Mouse (Mus musculus) CH12.LX (cell line): ENCODE data around the gene Mest. TPM values are rescaled to one million over a fixed set of nuclear protein-coding genes. Genes with fewer than 3 reads are reported as not detected.

Experiments used
- DNase-seq: peaks from one replicate; pipeline ENCODE4 v3.0.0-alpha.2; 2013; ENCODE audit errors: extremely low read depth
- H3K27ac ChIP-seq: 2 replicates; pipeline ENCODE4 v1.5.1; 2012; ENCODE audit warnings: low read depth, mild to moderate bottlenecking, control low read depth, moderate library complexity; ENCODE audit not compliant: insufficient read depth
- H3K27me3 ChIP-seq: replicated peaks from 2 replicates; pipeline ENCODE3; 2012; ENCODE audit warnings: inconsistent platforms
- H3K36me3 ChIP-seq, 2 experiments: replicated peaks in 1 of 2; 2 replicates each; pipeline versions ENCODE3 to v1.6.1; 2012; ENCODE audit warnings: inconsistent platforms in 1 of 2, low read length in 1 of 2, mild to moderate bottlenecking in 1 of 2, mixed read lengths in 1 of 2, moderate library complexity in 1 of 2; ENCODE audit not compliant: control insufficient read depth in 1 of 2, insufficient read depth in 1 of 2
- H3K4me1 ChIP-seq, 2 experiments: 2 replicates each; pipeline ENCODE4 v1.6.1; 2012; ENCODE audit warnings: inconsistent platforms in 1 of 2, moderate library complexity in 1 of 2; ENCODE audit not compliant: insufficient read depth in 2 of 2, control insufficient read depth in 1 of 2
- H3K4me2 ChIP-seq: 2 replicates; pipeline ENCODE4 v1.6.1; 2012; ENCODE audit warnings: low read depth, mild to moderate bottlenecking, control low read depth; ENCODE audit not compliant: poor library complexity, insufficient read depth, severe bottlenecking
- H3K4me3 ChIP-seq, 3 experiments: fragments of 150-350 bp in 1 of 3; sonication (generic) in 1 of 3; replicated peaks in 1 of 3; 2 replicates each; pipeline versions ENCODE3 to v1.5.1; 2011 to 2012; ENCODE audit warnings: low read depth in 2 of 3, low read length in 2 of 3, mild to moderate bottlenecking in 2 of 3, moderate library complexity in 2 of 3, control low read depth in 1 of 3, improper control_type of control experiment in 1 of 3, inconsistent platforms in 1 of 3, mixed read lengths in 1 of 3; ENCODE audit not compliant: poor library complexity in 1 of 3
- H3K79me2 ChIP-seq: replicated peaks from 2 replicates; pipeline ENCODE4 v1.6.1; 2012; ENCODE audit warnings: mild to moderate bottlenecking, moderate library complexity; ENCODE audit not compliant: control insufficient read depth, poor library complexity, insufficient read depth, severe bottlenecking; ENCODE audit errors: extremely low read depth
- H3K9ac ChIP-seq: 2 replicates; pipeline ENCODE4 v1.6.1; 2012; ENCODE audit warnings: low read depth, mild to moderate bottlenecking, control low read depth, moderate library complexity; ENCODE audit not compliant: insufficient read depth
- H3K9me3 ChIP-seq: replicated peaks from 2 replicates; pipeline ENCODE3; 2012; ENCODE audit warnings: low read length, inconsistent platforms, mixed read lengths
- CHD2 ChIP-seq: IDR thresholded peaks from 2 replicates; pipeline ENCODE4 v1.6.1; 2011; ENCODE audit warnings: low read length, improper control_type of control experiment
- CTCF ChIP-seq, 2 experiments: IDR thresholded peaks in 1 of 2; conservative IDR thresholded peaks in 1 of 2; 2 replicates each; pipeline ENCODE4 v1.5.1; 2011 to 2012; ENCODE audit warnings: low read depth in 2 of 2, low read length in 2 of 2, improper control_type of control experiment in 1 of 2, inconsistent platforms in 1 of 2, mild to moderate bottlenecking in 1 of 2, moderate library complexity in 1 of 2
- E2F4 ChIP-seq: IDR thresholded peaks from 2 replicates; pipeline ENCODE4 v1.6.1; 2011; ENCODE audit warnings: low read depth, low read length, improper control_type of control experiment; ENCODE audit not compliant: insufficient replicate concordance
- ELF1 ChIP-seq: IDR thresholded peaks from 2 replicates; pipeline ENCODE4 v1.6.1; 2014; ENCODE audit warnings: low read depth, mild to moderate bottlenecking, inconsistent platforms, low read length, improper control_type of control experiment
- ETS1 ChIP-seq: conservative IDR thresholded peaks from 2 replicates; pipeline ENCODE4 v1.6.1; 2012; ENCODE audit warnings: low read depth, mild to moderate bottlenecking, inconsistent platforms, low read length, improper control_type of control experiment, moderate library complexity
- HCFC1 ChIP-seq: IDR thresholded peaks from 2 replicates; pipeline ENCODE4 v1.6.1; 2012; ENCODE audit warnings: low read depth, mild to moderate bottlenecking, inconsistent platforms, low read length, improper control_type of control experiment
- MAFK ChIP-seq: IDR thresholded peaks from 2 replicates; pipeline ENCODE4 v1.6.1; 2011; ENCODE audit warnings: low read length, improper control_type of control experiment; ENCODE audit not compliant: insufficient replicate concordance
- MAX ChIP-seq: IDR thresholded peaks from 2 replicates; pipeline ENCODE4 v1.6.1; 2011; ENCODE audit warnings: low read length, improper control_type of control experiment
- MAZ ChIP-seq: IDR thresholded peaks from 2 replicates; pipeline ENCODE4 v1.6.1; 2012; ENCODE audit warnings: low read depth, mild to moderate bottlenecking, inconsistent platforms, low read length, improper control_type of control experiment, moderate library complexity
- MEF2A ChIP-seq: IDR thresholded peaks from 2 replicates; pipeline ENCODE4 v1.6.1; 2014; ENCODE audit warnings: low read depth, mild to moderate bottlenecking, inconsistent platforms, low read length, improper control_type of control experiment, borderline replicate concordance
- MYC ChIP-seq: IDR thresholded peaks from 2 replicates; pipeline ENCODE4 v1.6.1; 2011; ENCODE audit warnings: low read depth, mild to moderate bottlenecking, improper control_type of control experiment, low read length
- NELFE ChIP-seq: IDR thresholded peaks from 2 replicates; pipeline ENCODE4 v1.6.1; 2011; ENCODE audit warnings: low read depth, low read length, improper control_type of control experiment
- RCOR1 ChIP-seq: conservative IDR thresholded peaks from 2 replicates; pipeline ENCODE4 v1.6.1; 2012; ENCODE audit warnings: low read depth, mild to moderate bottlenecking, inconsistent platforms, low read length, improper control_type of control experiment
- TBP ChIP-seq: conservative IDR thresholded peaks from 2 replicates; pipeline ENCODE4 v1.6.1; 2011; ENCODE audit warnings: low read depth, low read length, improper control_type of control experiment
- UBTF ChIP-seq: IDR thresholded peaks from 2 replicates; pipeline ENCODE4 v1.6.1; 2012; ENCODE audit warnings: low read depth, mild to moderate bottlenecking, inconsistent platforms, low read length, improper control_type of control experiment, moderate library complexity
- USF2 ChIP-seq: conservative IDR thresholded peaks from 2 replicates; pipeline ENCODE4 v1.6.1; 2011; ENCODE audit warnings: low read depth, low read length, improper control_type of control experiment
- ZKSCAN1 ChIP-seq: IDR thresholded peaks from 2 replicates; pipeline ENCODE4 v1.6.1; 2012; ENCODE audit warnings: low read depth, inconsistent platforms, low read length, improper control_type of control experiment, borderline replicate concordance
- ZMIZ1 ChIP-seq: IDR thresholded peaks from 2 replicates; pipeline ENCODE4 v1.6.1; 2012; ENCODE audit warnings: low read depth, mild to moderate bottlenecking, inconsistent platforms, low read length, improper control_type of control experiment
- ZNF384 ChIP-seq: IDR thresholded peaks from 2 replicates; pipeline ENCODE4 v1.6.1; 2012; ENCODE audit warnings: low read depth, low read length, improper control_type of control experiment, inconsistent platforms
- dilution Hi-C: fragments of 300-500 bp; cut with MboI; formaldehyde crosslinking; loops from 2 replicates; pipeline ENCODE4 v1.14.3; 2020; ENCODE audit warnings: low sequenced_read_pairs; ENCODE audit not compliant: extremely low pct_unique_long_range_greater_than_20kb, extremely low pct_ligation_motif_present
- in situ Hi-C: fragments of 300-500 bp; cut with MboI; formaldehyde crosslinking; loops from 3 replicates; pipeline ENCODE4 v1.14.3; 2019; ENCODE audit warnings: low sequenced_read_pairs, low pct_ligation_motif_present, low pct_unique_long_range_greater_than_20kb, mixed read lengths
- polyA plus RNA-seq: library from polyadenylated mRNA; unstranded; fragments of >175 nt; gene quantifications from 2 replicates; pipeline ENCODE4 v1.2.1, GENCODE M21; 2012; ENCODE audit warnings: low read depth; ENCODE audit not compliant: insufficient read length
- total RNA-seq, 2 experiments: library from RNA; depleted of rRNA; stranded (reverse); fragments of 300-350 nt in 1 of 2; fragments of >200 nt in 1 of 2; gene quantifications; 2 replicates each; pipeline ENCODE4 v1.2.3; 2012 to 2014

The Mest gene
- total and polyA plus RNA-seq, 3 experiments: 0.13 TPM; not detected in 2

- Histone ChIP-seq H3K36me3 (peaks cover 6 to 35% of the 10 kb centered on the region in 2 experiments), H3K4me3 (no peak overlapping the region), H3K9me3 (no peaks in the 10 kb centered on the region), H3K27ac (no peak overlapping the region), H3K4me1 (no peaks in the 10 kb centered on the region; a peak in 1 of 4 replicates), H3K27me3 (no peaks in the 10 kb centered on the region), H3K79me2 (no peaks in the 10 kb centered on the region), H3K9ac (no peak overlapping the region), H3K4me2 (no peak overlapping the region)
- in situ Hi-C loops: no loop called here
- DNase-seq: no peak
- dilution Hi-C loops: no loop called here
- no peak for TF ChIP-seq ZMIZ1
- no peak for TF ChIP-seq ZNF384
- no peak for TF ChIP-seq MAZ
- TF ChIP-seq RCOR1: no peak
- no peak for TF ChIP-seq MEF2A
- no peak for TF ChIP-seq MYC
- TF ChIP-seq USF2: no peak
- no peak for TF ChIP-seq UBTF
- no peak for TF ChIP-seq MAFK
- TF ChIP-seq ZKSCAN1: no peak
- no peak for TF ChIP-seq HCFC1
- no peak for TF ChIP-seq TBP
- TF ChIP-seq NELFE: no peak
- TF ChIP-seq CHD2: no peak
- TF ChIP-seq ELF1: no peak
- TF ChIP-seq CTCF (conservative IDR thresholded peaks at IDR 0.05 in 1 of 2, IDR thresholded peaks at IDR 0.05 in 1 of 2; ENCODE audit: low read depth in 2 of 2, low read length in 2 of 2): no peak
- TF ChIP-seq ETS1: no peak
- TF ChIP-seq MAX: no peak
- no peak for TF ChIP-seq E2F4
These were observed 27.9 kb downstream of the Mest start for GRCm38 (mm10) chr6:30751209-30751608.

Other genes with a start within 250 kb of the Mest start
- 25.1 and 27.1 TPM in 2 replicates for gene Tmem209, start 213.8 kb upstream of the Mest start, total RNA-seq (2012; rRNA removed)
- 46.5 and 53.3 TPM in 2 replicates for gene Tmem209, start 213.8 kb upstream of the Mest start, total RNA-seq (2014; rRNA removed)
- 53.2 and 59.2 TPM in 2 replicates for gene Tmem209, start 213.8 kb upstream of the Mest start, polyA plus RNA-seq
- 0.17 and 0.34 TPM in 2 replicates for gene Ssmem1, start 213.7 kb upstream of the Mest start, total RNA-seq (2012; rRNA removed)
- 0.23 and 0.34 TPM in 2 replicates for gene Ssmem1, start 213.7 kb upstream of the Mest start, total RNA-seq (2014; rRNA removed)
- not detected in 2 replicates for gene Ssmem1, start 213.7 kb upstream of the Mest start, polyA plus RNA-seq
- not detected in 2 replicates for gene Cpa2, start 182.0 kb upstream of the Mest start, total RNA-seq (2012; rRNA removed)
- gene Cpa2, start 182.0 kb upstream of the Mest start, total RNA-seq (2014; rRNA removed): not detected in 2 replicates
- gene Cpa2, start 182.0 kb upstream of the Mest start, polyA plus RNA-seq: not detected in 2 replicates
- gene Cpa4, start 155.2 kb upstream of the Mest start, total RNA-seq (2012; rRNA removed): not detected in 2 replicates
- gene Cpa4, start 155.2 kb upstream of the Mest start, total RNA-seq (2014; rRNA removed): not detected in 2 replicates
- gene Cpa4, start 155.2 kb upstream of the Mest start, polyA plus RNA-seq: not detected in 2 replicates
- gene Cpa5, start 112.5 kb upstream of the Mest start, total RNA-seq (2012; rRNA removed): not detected in 2 replicates
- not detected in 2 replicates for gene Cpa5, start 112.5 kb upstream of the Mest start, total RNA-seq (2014; rRNA removed)
- gene Cpa5, start 112.5 kb upstream of the Mest start, polyA plus RNA-seq: not detected in 2 replicates
- not detected in 2 replicates for gene Cpa1, start 84.3 kb upstream of the Mest start, total RNA-seq (2012; rRNA removed)
- gene Cpa1, start 84.3 kb upstream of the Mest start, total RNA-seq (2014; rRNA removed): not detected in 2 replicates
- not detected in 2 replicates for gene Cpa1, start 84.3 kb upstream of the Mest start, polyA plus RNA-seq
- 4.2 and 4.5 TPM in 2 replicates for gene Cep41, start 29.8 kb upstream of the Mest start, total RNA-seq (2012; rRNA removed)
- 9.0 and 11.4 TPM in 2 replicates for gene Cep41, start 29.8 kb upstream of the Mest start, total RNA-seq (2014; rRNA removed)
- gene Cep41, start 29.8 kb upstream of the Mest start, polyA plus RNA-seq: 7.1 and 8.7 TPM in 2 replicates
- 22.8 and 28.9 TPM in 2 replicates for gene Copg2, start 173.2 kb downstream of the Mest start, total RNA-seq (2012; rRNA removed)
- gene Copg2, start 173.2 kb downstream of the Mest start, total RNA-seq (2014; rRNA removed): 42.8 and 43.7 TPM in 2 replicates
- 23.3 and 24.8 TPM in 2 replicates for gene Copg2, start 173.2 kb downstream of the Mest start, polyA plus RNA-seq
- not detected in 2 replicates for gene Tsga13, start 192.0 kb downstream of the Mest start, total RNA-seq (2012; rRNA removed)
- gene Tsga13, start 192.0 kb downstream of the Mest start, total RNA-seq (2014; rRNA removed): not detected in 2 replicates
- gene Tsga13, start 192.0 kb downstream of the Mest start, polyA plus RNA-seq: not detected in 2 replicates
- gene Klf14, start 235.5 kb downstream of the Mest start, total RNA-seq (2012; rRNA removed): not detected in 2 replicates
- gene Klf14, start 235.5 kb downstream of the Mest start, total RNA-seq (2014; rRNA removed): not detected in 2 replicates
- gene Klf14, start 235.5 kb downstream of the Mest start, polyA plus RNA-seq: not detected in 2 replicates